Mouse (Mus musculus) megakaryocyte, embryonic 14.5 days (primary cell): Measurements from ENCODE around the gene Apoe.

Experiments
- FLI1 ChIP-seq: IDR thresholded peaks from 2 replicates; pipeline ENCODE4 v1.6.1; 2012; ENCODE audit warnings: low read length, inconsistent platforms, mixed read lengths
- GATA1 ChIP-seq: IDR thresholded peaks from 3 replicates; pipeline ENCODE4 v1.6.1; 2012; ENCODE audit warnings: mixed read lengths, low read length, inconsistent platforms, borderline replicate concordance

DNA sequence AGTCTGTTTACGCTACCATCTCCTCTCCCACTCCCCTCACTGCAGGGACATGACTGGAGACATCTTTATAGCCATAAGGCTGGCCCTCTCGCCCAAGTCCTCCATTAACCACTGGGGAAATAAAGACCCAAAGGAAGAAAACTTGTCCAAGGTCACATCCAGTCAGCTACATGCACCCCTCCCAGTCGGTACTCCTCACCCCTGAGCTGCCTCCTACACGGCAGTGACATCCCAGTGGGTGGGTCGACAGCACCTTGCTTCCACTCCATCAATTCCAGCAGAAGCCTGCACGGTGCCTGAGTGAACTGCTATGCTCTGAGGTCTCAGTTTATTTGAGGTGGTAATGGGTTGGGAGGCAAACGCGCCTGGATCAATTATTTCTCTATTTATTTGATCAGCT, 35.0 kb downstream of the Apoe start:
- TF ChIP-seq GATA1 (no peak), FLI1 (no peak)
